Mouse (Mus musculus) G1E (cell line): ENCODE data around the gene Psmd13. TPM values are rescaled to one million over a fixed set of nuclear protein-coding genes. Genes with fewer than 3 reads are reported as not detected.

Experiments
- ATAC-seq: 2 replicates; pipeline ENCODE4 v1.8.0; 2016; ENCODE audit warnings: mild to moderate bottlenecking; ENCODE audit not compliant: insufficient number of reproducible peaks, poor library complexity, low FRiP score, severe bottlenecking; ENCODE audit errors: extremely low read depth
- DNase-seq: peaks from one replicate; pipeline ENCODE4 v3.0.0; 2012; ENCODE audit warnings: low spot score
- H3K27me3 ChIP-seq: 2 replicates; pipeline ENCODE4 v1.6.1; 2012; ENCODE audit warnings: mild to moderate bottlenecking, low read length, inconsistent platforms; ENCODE audit not compliant: insufficient read depth
- H3K36me3 ChIP-seq: replicated peaks from 2 replicates; pipeline ENCODE3; 2012; ENCODE audit warnings: mild to moderate bottlenecking, inconsistent platforms
- H3K4me1 ChIP-seq: 2 replicates; pipeline ENCODE4 v1.6.1; 2012; ENCODE audit warnings: low read depth, low read length, inconsistent platforms, mixed read lengths; ENCODE audit not compliant: insufficient read depth
- H3K4me3 ChIP-seq: 2 replicates; pipeline ENCODE4 v1.5.1; 2012; ENCODE audit warnings: low read depth, mild to moderate bottlenecking, inconsistent platforms, low read length, moderate library complexity, mixed read lengths
- H3K9me3 ChIP-seq: replicated peaks from 2 replicates; pipeline ENCODE4 v1.6.1; 2012; ENCODE audit warnings: inconsistent platforms
- CTCF ChIP-seq: IDR thresholded peaks from 2 replicates; pipeline ENCODE4 v1.5.1; 2012; ENCODE audit warnings: low read depth, low read length, inconsistent platforms, mixed read lengths
- GATA1 ChIP-seq: IDR thresholded peaks from 2 replicates; pipeline ENCODE4 v1.6.1; 2012; ENCODE audit warnings: borderline replicate concordance, low read length, inconsistent platforms, mixed read lengths
- GATA2 ChIP-seq: IDR thresholded peaks from 2 replicates; pipeline ENCODE4 v1.6.1; 2012; ENCODE audit warnings: low read depth, low read length, inconsistent platforms, borderline replicate concordance
- POLR2AphosphoS5 ChIP-seq: IDR thresholded peaks from 2 replicates; pipeline ENCODE4 v1.6.1; 2012; ENCODE audit warnings: low read depth, low read length, inconsistent platforms; ENCODE audit not compliant: insufficient replicate concordance
- TAL1 ChIP-seq: conservative IDR thresholded peaks from 2 replicates; pipeline ENCODE4 v1.6.1; 2012; ENCODE audit warnings: low read depth, low read length, inconsistent platforms, mixed read lengths
- polyA plus RNA-seq: library from polyadenylated mRNA; stranded (reverse); fragments of >175 nt; gene quantifications from 2 replicates; pipeline ENCODE4 v1.2.3, GENCODE M21; 2012
- total RNA-seq, 2 experiments: library from RNA; stranded (forward) in 1 of 2; stranded (reverse) in 1 of 2; fragments of 200-1000 nt in 1 of 2; fragments of >200 nt in 1 of 2; fragmentation: Nextera tagmentation in 1 of 2; gene quantifications; 2 replicates each; pipeline ENCODE4 v1.2.3; 2014 to 2017

Gene Psmd13
- total RNA-seq (2014; fragmentation: Nextera tagmentation): 93.7 and 98.1 TPM in 2 replicates
- total RNA-seq (2017): 193 and 195 TPM in 2 replicates
- 45.7 and 70.1 TPM in 2 replicates for polyA plus RNA-seq

GRCm38 (mm10) chr7:140881696-140882468 lies at the start of gene Psmd13, which contains the start of gene Sirt3:
TSS of gene Psmd13 (plus strand) at chr7:140881968.
TSS of gene Sirt3 (minus strand) at chr7:140882309.
- DNase-seq (peak; percentile 90), ATAC-seq (peak; percentile 89)
- Histone ChIP-seq H3K36me3 (peaks cover 59% of the 10 kb centered on the region), H3K4me3 (peak within 1 kb of the TSS; percentile 90), H3K27me3 (no peaks in the 10 kb centered on the region), H3K4me1 (peaks cover 44% of the 10 kb centered on the region), H3K9me3 (no peaks in the 10 kb centered on the region)
- TF ChIP-seq POLR2AphosphoS5 (no peak), TAL1 (no peak), CTCF (no peak), GATA1 (no peak), GATA2 (no peak)

GRCm38 (mm10) chr7:140833341-140833740 lies 48.4 kb upstream of the Psmd13 start:
- peaks cover 36% of the 10 kb centered on the region for H3K27me3 ChIP-seq
- H3K9me3 ChIP-seq: no peaks in the 10 kb centered on the region
- no peak overlapping the region for H3K4me3 ChIP-seq
- H3K36me3 ChIP-seq: no peaks in the 10 kb centered on the region
- no peaks in the 10 kb centered on the region; the same call in 1 of the 2 replicates for H3K4me1 ChIP-seq
- DNase-seq (no peak), ATAC-seq (no peak)
- TF ChIP-seq GATA1 (no peak), GATA2 (no peak), TAL1 (no peak), POLR2AphosphoS5 (no peak), CTCF (no peak)

- H3K36me3 ChIP-seq: no peaks in the 10 kb centered on the region
- no peaks in the 10 kb centered on the region; the same call in 1 of the 2 replicates for H3K4me1 ChIP-seq
- DNase-seq (no peak), ATAC-seq (no peak)
- no peaks in the 10 kb centered on the region for H3K9me3 ChIP-seq
- TF ChIP-seq POLR2AphosphoS5 (no peak), GATA2 (no peak), CTCF (no peak), GATA1 (no peak), TAL1 (no peak)
- H3K4me3 ChIP-seq: no peak within 1 kb of the TSS
- H3K27me3 ChIP-seq: peaks cover 45% of the 10 kb centered on the region
Measured at GRCm38 (mm10) chr7:140834968-140835757, 46.6 kb upstream of the Psmd13 start, which contains the start of gene Urah. TSS of gene Urah (plus strand) at chr7:140835018.

GRCm38 (mm10) chr7:140835758-140836087 lies 46.0 kb upstream of the Psmd13 start:
- ATAC-seq (no peak), DNase-seq (no peak)
- no peak overlapping the region for H3K4me3 ChIP-seq
- no peaks in the 10 kb centered on the region for H3K36me3 ChIP-seq
- no peaks in the 10 kb centered on the region for H3K9me3 ChIP-seq
- no peak for TF ChIP-seq GATA2
- no peak for TF ChIP-seq POLR2AphosphoS5
- TF ChIP-seq CTCF: no peak
- no peak for TF ChIP-seq GATA1
- TF ChIP-seq TAL1: no peak
- peaks cover 46% of the 10 kb centered on the region for H3K27me3 ChIP-seq
- no peaks in the 10 kb centered on the region; the same call in 1 of the 2 replicates for H3K4me1 ChIP-seq

GRCm38 (mm10) chr7:140836243-140837115 lies 45.3 kb upstream of the Psmd13 start:
- Histone ChIP-seq H3K36me3 (no peaks in the 10 kb centered on the region), H3K27me3 (peaks cover 49% of the 10 kb centered on the region), H3K9me3 (no peaks in the 10 kb centered on the region), H3K4me3 (no peak overlapping the region), H3K4me1 (no peaks in the 10 kb centered on the region; the same call in 1 of the 2 replicates)
- ATAC-seq: no peak
- TF ChIP-seq POLR2AphosphoS5 (no peak), GATA2 (no peak), CTCF (no peak), TAL1 (no peak), GATA1 (no peak)
- no peak for DNase-seq
